Comparison of ENCODE assay signal across 8 mouse cellular contexts in the genomic region with DNA sequence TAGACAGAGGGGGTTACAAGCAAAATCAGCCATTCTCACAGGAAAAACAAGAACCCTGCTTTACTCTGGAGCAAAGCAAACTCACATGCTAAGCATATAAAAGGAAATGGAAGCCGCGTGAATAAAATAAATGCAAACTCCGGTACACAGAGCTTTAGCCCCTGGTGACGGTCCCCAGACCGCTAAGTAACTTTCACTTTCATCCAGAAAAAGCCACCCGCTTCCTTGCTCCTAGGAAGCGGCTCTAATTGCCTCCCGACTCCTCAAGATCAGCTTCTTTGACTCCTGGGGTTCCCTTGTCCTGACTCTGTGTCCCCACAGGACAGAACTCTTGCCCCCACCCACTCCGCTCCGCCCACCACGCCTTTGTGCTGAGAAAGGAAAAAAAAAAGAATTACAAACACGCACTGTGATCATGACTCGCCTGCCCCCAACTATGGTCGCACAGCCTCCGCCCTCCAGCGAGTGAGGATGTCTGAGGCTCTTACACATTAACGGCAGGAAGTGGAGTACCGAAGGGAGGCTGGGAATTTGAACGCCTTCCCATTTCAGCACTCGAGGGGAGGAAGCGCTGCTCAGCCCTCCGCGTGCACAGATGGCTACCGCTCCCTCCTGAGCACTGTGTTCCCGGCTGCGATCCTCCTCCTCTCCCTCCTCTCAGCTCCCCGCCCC.
DNase-seq lines count a peak whose midpoint lies in the region; ATAC-seq lines count a peak whose summit lies in the region.

No protein-coding gene starts in this region.

- DNase-seq in R1 (ENCODE audit: low read depth, low spot score): peak; percentile 93
- peak; percentile 76 to 86 for DNase-seq in cerebellum, postnatal 10 days
- DNase-seq in frontal cortex, postnatal 14 days (ENCODE audit: low spot score in 2 of 2): peak; percentile 69 to 71
- peak; percentile 44 to 60 for DNase-seq in layer of hippocampus, postnatal 25 days (ENCODE audit: extremely low spot score in 1 of 2, low spot score in 1 of 2)
- peak; percentile 87 for DNase-seq in lung, postnatal 14 days
- DNase-seq in retina, adult 2 months (ENCODE audit: low read depth, low spot score): peak; percentile 13
- DNase-seq in thymus, postnatal 25 days: peak; percentile 65

- H3K4me3 ChIP-seq in hindbrain, embryonic 13.5 days: peak overlapping the region; percentile 41

- under 1% methylated on average over 27 of the region's 27 CpGs for WGBS in hindbrain, embryonic 13.5 days

- H3K9me3 ChIP-seq in hindbrain, embryonic 13.5 days: no peaks in the 10 kb centered on the region

- H3K36me3 ChIP-seq in hindbrain, embryonic 13.5 days: 0 out of 2 replicates have a peak, but pooled peaks cover 3% of the 10 kb centered on the region

- H3K27me3 ChIP-seq in hindbrain, embryonic 13.5 days: no peaks in the 10 kb centered on the region

- H3K27ac ChIP-seq in hindbrain, embryonic 13.5 days: peak overlapping the region; percentile 90

- peaks cover 79% of the 10 kb centered on the region for H3K4me1 ChIP-seq in hindbrain, embryonic 13.5 days (replicated peaks)

- peak overlapping the region; percentile 70 for H3K4me2 ChIP-seq in hindbrain, embryonic 13.5 days

- peak overlapping the region; percentile 74 for H3K9ac ChIP-seq in hindbrain, embryonic 13.5 days

- peak; percentile 83 for ATAC-seq in hindbrain, embryonic 13.5 days (ENCODE audit: low FRiP score)

Comparison
In these comparisons a context has a peak if more than half of its experiments do, and no peak if none do; other contexts are left out.
1. Peak in every context shown above with its lines: DNase-seq, ATAC-seq, H3K4me3 ChIP-seq and H3K27ac ChIP-seq.
2. DNase-seq: peak in every context shown above with its lines; median percentile 93 in R1; 87 in lung, postnatal 14 days; 81 in cerebellum, postnatal 10 days; 70 in frontal cortex, postnatal 14 days; 65 in thymus, postnatal 25 days; 52 in layer of hippocampus, postnatal 25 days; 13 in retina, adult 2 months.